Mouse (Mus musculus): ENCODE measurements around the gene Avil.

Avil gene

GRCm38 (mm10) chr10:127018422-127018821, 17.9 kb downstream of the Avil start:
- intact Hi-C loops (cut with DNase I), result no loop called here

DNA sequence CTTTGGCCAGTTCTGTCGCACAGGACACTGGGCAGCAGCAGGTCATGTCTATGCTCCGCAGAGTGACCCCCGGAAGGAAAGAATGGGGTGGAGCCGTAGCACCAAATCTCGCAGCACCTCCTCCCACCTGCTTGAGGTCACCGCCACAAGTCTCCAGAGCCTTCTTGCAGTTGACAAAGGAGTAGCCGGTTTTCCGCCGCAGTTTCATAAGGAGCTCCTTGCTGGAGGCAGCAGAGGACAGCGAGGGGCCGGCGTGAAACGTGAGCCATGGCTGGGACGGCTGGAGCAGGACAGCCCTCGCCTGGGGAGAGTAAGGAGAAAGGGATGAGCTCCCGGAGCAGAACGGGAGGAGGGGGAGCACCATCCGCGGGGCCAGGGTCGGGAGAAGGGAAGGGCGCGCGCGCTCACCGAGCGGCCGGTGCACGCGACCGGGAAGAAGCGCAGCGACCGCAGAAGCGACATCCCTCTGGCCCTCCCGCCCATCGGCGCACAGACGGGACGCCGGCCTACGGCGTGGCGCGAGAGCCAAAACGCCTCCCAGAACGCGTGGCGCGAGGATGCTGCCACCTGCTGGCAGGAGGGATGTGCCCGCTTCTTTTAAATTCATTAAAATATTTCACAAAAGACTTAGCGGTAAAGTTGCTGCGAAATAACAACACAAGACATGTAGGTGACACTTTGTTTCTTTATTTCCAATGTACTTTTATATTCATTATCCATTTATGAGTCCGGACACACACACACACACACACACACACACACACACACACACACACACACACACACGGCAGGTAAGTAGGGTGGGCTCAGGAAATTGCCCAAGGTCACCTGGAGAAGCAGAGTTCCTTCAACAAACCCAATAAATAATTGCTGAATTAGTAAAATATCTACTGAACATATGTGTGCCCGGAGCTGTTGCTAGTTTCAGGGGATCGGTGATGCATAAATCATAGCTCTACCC, 30.1 kb downstream of the Avil start, which contains the start of gene Tsfm:
Gene Tsfm, minus strand, starts transcription at position 505 of the 961 bp plus-strand sequence.
- intact Hi-C loops (cut with DNase I), result loop anchor here (1.0 to 2.0 kb wide), 2 partner anchors 40 to 111 kb away; no protein-coding TSS in a partner anchor

DNA sequence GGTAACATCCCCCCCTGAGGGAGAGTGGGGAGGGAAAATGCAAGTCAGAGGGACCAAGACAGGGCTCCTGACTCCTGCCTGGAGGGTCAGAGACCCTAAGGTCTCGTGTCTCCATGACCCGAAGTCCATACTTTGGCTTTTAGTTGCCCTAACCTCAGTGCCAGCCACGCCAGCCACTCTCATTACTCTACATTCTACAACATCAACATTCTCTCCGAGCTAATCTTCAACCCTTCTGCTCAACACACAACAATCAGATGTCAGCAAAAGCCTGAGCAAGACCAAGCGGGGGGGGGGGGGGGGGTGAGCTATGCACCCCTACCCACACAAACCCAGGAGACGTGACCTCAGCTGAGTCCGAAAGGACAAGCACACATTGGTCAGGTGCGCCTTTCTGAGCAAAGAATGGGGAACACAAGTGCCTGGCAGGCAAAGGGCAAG, 32.8 kb downstream of the Avil start:
- intact Hi-C loops (cut with DNase I), result no loop called here

- intact Hi-C loops (cut with DNase I), result no loop called here
These were observed 35.8 kb downstream of the Avil start for GRCm38 (mm10) chr10:127036273-127036672.

DNA sequence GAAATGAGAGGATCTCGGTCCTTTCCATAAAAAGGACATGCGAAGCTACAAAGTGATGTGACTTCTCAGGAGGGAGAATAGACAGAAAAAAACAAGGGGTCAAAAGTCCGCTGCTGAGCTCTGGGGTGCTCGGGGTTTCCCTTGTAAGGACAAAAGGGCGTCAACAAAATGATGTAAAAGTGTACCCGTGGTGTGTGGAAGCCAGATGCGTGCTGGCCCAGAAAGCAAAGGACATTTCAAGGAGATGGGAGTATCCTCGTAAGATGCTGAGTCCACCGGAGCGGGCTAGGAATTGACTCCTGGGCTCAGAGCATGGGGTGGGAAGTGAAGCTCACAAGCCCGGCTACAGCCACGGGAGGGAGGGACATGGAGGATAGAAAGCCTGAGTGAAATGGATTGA, 37.1 kb downstream of the Avil start:
- intact Hi-C loops (cut with DNase I), result no loop called here

- intact Hi-C loops (cut with DNase I), result no loop called here
These were observed 40.2 kb downstream of the Avil start for GRCm38 (mm10) chr10:127040569-127041214.

DNA sequence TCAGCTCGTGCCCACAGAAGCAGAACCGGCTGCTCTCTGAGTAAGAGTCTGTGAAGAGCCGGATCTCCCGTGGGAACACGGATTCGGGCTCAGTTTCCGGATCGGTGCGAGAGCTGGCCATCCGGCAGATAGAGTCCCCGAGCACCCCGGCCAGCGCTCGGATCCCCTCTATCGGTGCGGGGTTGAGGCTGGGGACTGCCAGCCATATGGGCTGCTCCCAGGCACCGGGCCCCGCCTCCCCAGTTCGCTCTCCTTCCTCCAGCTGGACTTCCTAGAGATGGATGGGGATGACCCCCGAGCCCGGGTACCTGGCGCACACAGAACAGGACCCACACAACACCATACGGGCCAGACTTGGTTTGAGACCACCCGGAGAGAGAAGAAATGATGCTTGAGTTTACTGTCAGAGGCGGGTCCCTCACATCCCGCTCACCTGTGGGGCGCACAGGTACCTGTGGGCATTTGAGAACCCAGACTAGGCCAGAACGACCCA, 40.8 kb downstream of the Avil start, which contains the start of the genes Mettl1 and Eef1akmt3:
Gene Mettl1, plus strand, starts transcription at position 141 of the 493 bp plus-strand sequence.
Gene Eef1akmt3, minus strand, starts transcription at position 240 of the 493 bp plus-strand sequence.
- intact Hi-C loops (cut with DNase I), result no loop called here

GRCm38 (mm10) chr10:127041774-127042338, 41.3 kb downstream of the Avil start:
- intact Hi-C loops (cut with DNase I), result no loop called here

DNA sequence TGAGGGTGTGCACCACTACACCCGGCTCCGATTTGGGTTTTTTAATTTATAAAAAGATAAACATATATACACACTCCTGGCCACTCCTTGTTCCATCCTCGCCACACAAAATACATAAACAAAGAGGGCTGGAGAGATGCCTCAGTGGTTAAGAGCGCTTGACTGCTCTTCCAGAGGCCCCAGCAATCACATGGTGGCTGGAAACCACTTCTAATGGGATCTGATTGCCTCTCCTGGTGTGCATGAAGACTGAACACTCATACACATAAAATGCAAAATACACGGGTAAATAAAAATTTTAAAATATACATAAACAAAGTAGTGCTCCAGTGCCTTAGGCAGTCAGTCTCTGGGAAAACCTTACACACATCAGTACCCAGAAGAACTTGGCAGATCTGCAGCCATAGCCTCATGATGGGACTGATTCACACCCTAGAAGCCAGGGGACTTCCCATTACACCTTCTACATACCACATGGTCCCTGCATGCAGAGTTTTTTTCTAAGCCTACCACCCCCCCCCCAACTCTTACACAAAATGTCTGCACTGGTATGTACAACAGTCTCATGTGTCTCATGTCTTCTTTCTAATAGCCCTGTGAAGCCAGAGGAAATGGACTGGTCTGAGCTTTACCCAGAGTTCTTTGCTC, 42.1 kb downstream of the Avil start:
- intact Hi-C loops (cut with DNase I), result no loop called here

- intact Hi-C loops (cut with DNase I), result no loop called here
These were observed 42.7 kb downstream of the Avil start for GRCm38 (mm10) chr10:127043187-127043586.

- intact Hi-C loops (cut with DNase I), result no loop called here
These were observed 47.4 kb downstream of the Avil start, which contains the start of gene Cyp27b1 for GRCm38 (mm10) chr10:127047954-127048353. TSS of gene Cyp27b1 (plus strand) at chr10:127048250.

GRCm38 (mm10) chr10:127048608-127049394, 48.3 kb downstream of the Avil start:
- intact Hi-C loops (cut with DNase I), result no loop called here

- intact Hi-C loops (cut with DNase I), result no loop called here
These were observed 49.0 kb downstream of the Avil start for GRCm38 (mm10) chr10:127049395-127050118.

- intact Hi-C loops (cut with DNase I), result no loop called here
These were observed 49.6 kb downstream of the Avil start for GRCm38 (mm10) chr10:127050119-127050474.

DNA sequence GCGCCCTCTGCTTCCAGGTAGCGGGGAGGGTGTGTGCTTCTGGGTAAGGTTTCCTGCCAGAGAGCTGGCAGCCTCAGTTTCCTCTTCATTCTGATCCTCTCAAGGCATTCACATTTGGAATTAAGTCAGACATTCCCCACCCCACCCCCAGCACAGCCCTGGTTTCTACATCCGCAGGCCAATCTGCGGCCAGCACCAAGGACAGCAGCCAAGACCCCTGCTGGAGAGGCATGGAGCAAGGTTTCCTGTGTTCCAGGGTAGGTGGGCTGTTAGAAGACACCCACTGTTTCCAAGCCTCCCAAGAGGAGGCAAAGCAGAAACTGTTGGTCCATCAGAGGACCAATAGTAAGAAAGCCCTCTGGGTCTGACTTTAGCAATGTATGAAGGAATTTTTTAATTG, 54.1 kb downstream of the Avil start:
- intact Hi-C loops (cut with DNase I), result no loop called here

DNA sequence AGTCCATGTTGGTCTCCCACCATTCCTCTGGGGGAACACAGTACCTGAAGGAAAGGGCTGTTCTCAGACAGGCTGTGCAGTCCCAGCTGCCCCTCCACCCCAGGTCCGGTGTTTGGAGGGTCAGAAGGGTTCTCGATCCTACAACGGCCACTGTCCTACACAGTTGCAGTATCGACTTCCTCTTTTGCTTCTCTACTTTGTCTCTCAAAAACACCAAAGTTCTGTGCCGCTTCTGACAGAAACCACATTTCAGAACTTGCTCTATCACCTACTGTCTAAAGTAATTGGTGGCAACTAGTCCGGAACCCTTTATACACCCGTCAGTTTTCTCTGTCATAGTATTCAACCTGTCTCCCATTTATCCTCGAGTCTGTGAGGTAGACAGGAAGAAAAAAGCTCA, 54.9 kb downstream of the Avil start:
- intact Hi-C loops (cut with DNase I), result no loop called here

- intact Hi-C loops (cut with DNase I), result no loop called here
These were observed 56.0 kb downstream of the Avil start for GRCm38 (mm10) chr10:127056490-127056889.

DNA sequence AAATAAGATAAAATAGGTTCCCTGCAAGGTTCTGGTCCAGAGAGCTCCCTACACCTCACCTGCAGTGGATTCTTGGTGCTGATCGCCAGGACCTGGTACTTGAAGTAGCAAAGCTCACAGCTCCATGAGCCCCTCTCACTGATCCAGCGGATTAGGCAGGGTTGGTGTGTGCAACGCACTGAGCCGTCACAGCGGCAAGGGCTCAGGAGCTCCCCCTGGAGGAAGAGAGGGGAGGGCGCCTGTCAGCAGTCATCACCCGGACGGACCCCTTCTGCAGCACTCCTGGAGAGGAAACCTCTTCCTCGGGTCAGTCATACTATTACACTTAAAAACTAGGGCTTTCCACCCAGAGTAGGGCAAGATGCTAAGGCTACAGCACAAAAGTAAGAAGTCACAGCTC, 57.7 kb downstream of the Avil start:
- intact Hi-C loops (cut with DNase I), result no loop called here

GRCm38 (mm10) chr10:127058708-127059107, 58.2 kb downstream of the Avil start:
- intact Hi-C loops (cut with DNase I), result no loop called here
